Comparison of ENCODE assay signal across 8 mouse cellular contexts in genomic region chr3:130730189-130730653, GRCm38 (mm10). TPM values are rescaled to one million over a fixed set of nuclear protein-coding genes. Genes with fewer than 3 reads are reported as not detected.
DNase-seq lines count a peak whose midpoint lies in the region; ATAC-seq lines count a peak whose summit lies in the region.

TSS of gene Rpl34 (minus strand) at chr3:130730398.

- peak within 1 kb of the TSS; percentile 91 for H3K27ac ChIP-seq in heart, embryonic 10.5 days
- peak within 1 kb of the TSS; percentile 90 for H3K27ac ChIP-seq in kidney, embryonic 15.5 days

- H3K4me2 ChIP-seq in kidney, embryonic 15.5 days = peak within 1 kb of the TSS; percentile 71

- ATAC-seq in erythroblast, adult 5-6 weeks (replicated peaks; ENCODE audit: low FRiP score, poor library complexity, severe bottlenecking) = peak; percentile 98
- ATAC-seq in kidney, embryonic 15.5 days (replicated peaks; ENCODE audit: low FRiP score) = peak; percentile 98
- peak; percentile 93 for ATAC-seq in monocyte, adult 5-6 weeks (replicated peaks; ENCODE audit: insufficient number of reproducible peaks, low FRiP score, low TSS enrichment, poor library complexity, severe bottlenecking)

- H3K4me3 ChIP-seq in heart, embryonic 10.5 days = peak within 1 kb of the TSS; percentile 89
- peak within 1 kb of the TSS; percentile 99 for H3K4me3 ChIP-seq in kidney, embryonic 15.5 days (replicated peaks)

- peaks cover 38% of the 10 kb centered on the region for H3K36me3 ChIP-seq in heart, embryonic 10.5 days
- peaks cover 39% of the 10 kb centered on the region for H3K36me3 ChIP-seq in kidney, embryonic 15.5 days

- peak within 1 kb of the TSS; percentile 97 for H3K9ac ChIP-seq in kidney, embryonic 15.5 days

- under 1% methylated on average over 45 of the region's 45 CpGs for WGBS in heart, embryonic 10.5 days
- under 1% methylated on average over 45 of the region's 45 CpGs for WGBS in kidney, embryonic 15.5 days

- H3K9me3 ChIP-seq in heart, embryonic 10.5 days = no peaks in the 10 kb centered on the region
- no peaks in the 10 kb centered on the region for H3K9me3 ChIP-seq in kidney, embryonic 15.5 days (replicated peaks)

- no peaks in the 10 kb centered on the region for H3K27me3 ChIP-seq in heart, embryonic 10.5 days (ENCODE audit: insufficient read depth, poor library complexity, severe bottlenecking)
- no peaks in the 10 kb centered on the region; the same call in 1 of the 2 replicates for H3K27me3 ChIP-seq in kidney, embryonic 15.5 days

- DNase-seq in B cell, adult 2 months = peak; percentile 94
- peak; percentile 99 for DNase-seq in brain, adult 2 months (ENCODE audit: low read depth, low spot score)
- peak; percentile 97 for DNase-seq in heart, embryonic 10.5 days (ENCODE audit: low spot score)
- DNase-seq in liver = peak; percentile 93
- DNase-seq in spleen, postnatal 4 days (ENCODE audit: low spot score in 2 of 2) = peak; percentile 91 to 96

- peaks cover 14% of the 10 kb centered on the region; the same call in 1 of the 2 replicates for H3K4me1 ChIP-seq in heart, embryonic 10.5 days
- peaks cover 29% of the 10 kb centered on the region for H3K4me1 ChIP-seq in kidney, embryonic 15.5 days

RNA-seq across cellular contexts. Expression of gene Rpl34, which starts in this region (rescaled TPM):
- 359 and 391 TPM in 2 replicates for total RNA-seq in erythroblast, adult 5-6 weeks (2015; ENCODE audit: low replicate concordance)
- total RNA-seq in erythroblast, adult 5-6 weeks (2017; ENCODE audit: low replicate concordance) = 424 and 588 TPM in 2 replicates
- polyA plus RNA-seq in heart, embryonic 10.5 days (2016; fragmentation: Nextera tagmentation; extraction: Ambion mirVana) = 658 and 756 TPM in 2 replicates
- polyA plus RNA-seq in kidney, embryonic 15.5 days (2015; fragmentation: Nextera tagmentation; extraction: Ambion mirVana) = 899 and 957 TPM in 2 replicates
- 2,637 to 3,542 TPM (median 3,151 TPM) in 3 replicates for total RNA-seq in monocyte, adult 5-6 weeks (2017)

Comparison
In these comparisons a context has a peak if more than half of its experiments do, and no peak if none do; other contexts are left out.
1. Peak in every context shown above with its lines: DNase-seq, ATAC-seq, H3K4me3 ChIP-seq and H3K27ac ChIP-seq.